Mouse (Mus musculus) stomach, embryonic 16.5 days (tissue): Measurements from ENCODE around the gene Irak4. TPM values are rescaled to one million over a fixed set of nuclear protein-coding genes. Genes with fewer than 3 reads are reported as not detected.
A peak's percentile ranks its signal among the peaks of the same experiment; 100 is the strongest.

Experiments
- ATAC-seq: fragments of 200-750 bp; cut with Nextera tagmentation; 2 replicates; pipeline ENCODE4 v1.8.0; 2017; ENCODE audit warnings: moderate number of reproducible peaks, moderate TSS enrichment; ENCODE audit not compliant: insufficient read depth, low FRiP score
- H3K27ac ChIP-seq: fragments of 300-500 bp; sonication (generic); 2 replicates; pipeline ENCODE4 v1.5.1; 2014; ENCODE audit warnings: low read length
- H3K27me3 ChIP-seq: fragments of 300-500 bp; sonication (generic); 2 replicates; pipeline ENCODE4 v1.6.1; 2014; ENCODE audit warnings: low read length, control low read depth, mixed read lengths; ENCODE audit not compliant: control insufficient read depth, insufficient read depth
- H3K36me3 ChIP-seq: fragments of 300-500 bp; sonication (generic); 2 replicates; pipeline ENCODE4 v1.6.1; 2014; ENCODE audit warnings: low read length; ENCODE audit not compliant: control insufficient read depth, insufficient read depth
- H3K4me1 ChIP-seq: fragments of 300-500 bp; sonication (generic); 2 replicates; pipeline ENCODE4 v1.6.1; 2014; ENCODE audit warnings: low read length, control low read depth, mixed read lengths; ENCODE audit not compliant: control insufficient read depth, insufficient read depth
- H3K4me2 ChIP-seq: fragments of 300-500 bp; sonication (generic); 2 replicates; pipeline ENCODE4 v1.6.1; 2014; ENCODE audit warnings: low read depth, low read length, mixed read lengths
- H3K4me3 ChIP-seq: fragments of 300-500 bp; sonication (generic); replicated peaks from 2 replicates; pipeline ENCODE4 v1.5.1; 2014; ENCODE audit warnings: mild to moderate bottlenecking, low read length
- H3K9ac ChIP-seq: fragments of 300-500 bp; sonication (generic); 2 replicates; pipeline ENCODE4 v1.6.1; 2014; ENCODE audit warnings: low read length
- H3K9me3 ChIP-seq: fragments of 300-500 bp; sonication (generic); replicated peaks from 2 replicates; pipeline ENCODE4 v1.6.1; 2016; ENCODE audit warnings: low read length, control low read depth; ENCODE audit not compliant: control insufficient read depth
- WGBS: fragments of 180-500 bp; shearing (Covaris S2); extraction: QIAGEN DNeasy Blood & Tissue Kit; methylation state at CpG from one replicate; pipeline ENCODE4 v1.1.7; 2014; 5-methylcytosine and 5-hydroxymethylcytosine counted together
- polyA plus RNA-seq: library from polyadenylated mRNA; unstranded; fragments of >200 nt; fragmentation: Nextera tagmentation; extraction: Ambion mirVana; gene quantifications from 2 replicates; pipeline ENCODE4 v1.2.1, GENCODE M21; 2015

Gene Irak4
- polyA plus RNA-seq, 1 experiment from 2014 or later: 15.2 TPM

GRCm38 (mm10) chr15:94544844-94545243, 1.4 kb downstream of the Irak4 start:
- no peaks in the 10 kb centered on the region for H3K9me3 ChIP-seq
- no peaks in the 10 kb centered on the region for H3K36me3 ChIP-seq
- 77% methylated on average over 4 of the region's 4 CpGs for WGBS
- H3K27me3 ChIP-seq: no peaks in the 10 kb centered on the region
- H3K27ac ChIP-seq: no peak overlapping the region
- H3K4me3 ChIP-seq: no peak overlapping the region
- peaks cover 5% of the 10 kb centered on the region for H3K4me1 ChIP-seq
- no peak for ATAC-seq
- H3K4me2 ChIP-seq: no peak overlapping the region
- H3K9ac ChIP-seq: no peak overlapping the region

- Histone ChIP-seq H3K36me3 (0 out of 2 replicates have a peak, but pooled peaks cover 3% of the 10 kb centered on the region), H3K4me3 (no peak overlapping the region), H3K9me3 (0 out of 2 replicates have a peak, but pooled peaks cover 3% of the 10 kb centered on the region), H3K4me1 (no peaks in the 10 kb centered on the region), H3K27ac (no peak overlapping the region), H3K4me2 (no peak overlapping the region), H3K9ac (no peak overlapping the region), H3K27me3 (no peaks in the 10 kb centered on the region)
- no peak for ATAC-seq
- WGBS: 88% methylated on average over 9 of the region's 9 CpGs
Measured at GRCm38 (mm10) chr15:94553536-94553935, 10.1 kb downstream of the Irak4 start.

- H3K27ac ChIP-seq: no peak overlapping the region
- H3K9me3 ChIP-seq: no peaks in the 10 kb centered on the region
- H3K36me3 ChIP-seq: no peaks in the 10 kb centered on the region; the same call in 1 of the 2 replicates
- no peak overlapping the region for H3K9ac ChIP-seq
- no peaks in the 10 kb centered on the region for H3K4me1 ChIP-seq
- 17% methylated on average over 7 of the region's 7 CpGs for WGBS
- no peaks in the 10 kb centered on the region for H3K27me3 ChIP-seq
- ATAC-seq: peak; percentile 75; the same call in 1 of the 2 replicates
- H3K4me3 ChIP-seq: no peak overlapping the region
- H3K4me2 ChIP-seq: no peak overlapping the region
Measured at GRCm38 (mm10) chr15:94557442-94557841, 14.0 kb downstream of the Irak4 start.

GRCm38 (mm10) chr15:94558895-94559656, 15.6 kb downstream of the Irak4 start:
- no peaks in the 10 kb centered on the region for H3K4me1 ChIP-seq
- no peaks in the 10 kb centered on the region; the same call in 1 of the 2 replicates for H3K36me3 ChIP-seq
- no peak overlapping the region for H3K9ac ChIP-seq
- H3K4me3 ChIP-seq: no peak overlapping the region
- H3K4me2 ChIP-seq: no peak overlapping the region
- WGBS: 61% methylated on average over 17 of the region's 17 CpGs
- H3K27me3 ChIP-seq: no peaks in the 10 kb centered on the region
- H3K27ac ChIP-seq: no peak overlapping the region
- no peaks in the 10 kb centered on the region for H3K9me3 ChIP-seq
- ATAC-seq: 0 out of 2 replicates have a peak, but pooled peaks have one; percentile 48

- ATAC-seq: no peak
- Histone ChIP-seq H3K9ac (no peak overlapping the region), H3K4me2 (no peak overlapping the region), H3K9me3 (no peaks in the 10 kb centered on the region), H3K27me3 (no peaks in the 10 kb centered on the region), H3K4me3 (no peak overlapping the region), H3K36me3 (no peaks in the 10 kb centered on the region; the same call in 1 of the 2 replicates), H3K27ac (no peak overlapping the region), H3K4me1 (no peaks in the 10 kb centered on the region)
- 88% methylated on average over 2 of the region's 2 CpGs for WGBS
Measured at GRCm38 (mm10) chr15:94564909-94565308, 21.5 kb downstream of the Irak4 start.

GRCm38 (mm10) chr15:94565854-94566253, 22.4 kb downstream of the Irak4 start:
- no peaks in the 10 kb centered on the region for H3K9me3 ChIP-seq
- H3K36me3 ChIP-seq: no peaks in the 10 kb centered on the region; the same call in 1 of the 2 replicates
- H3K27ac ChIP-seq: no peak overlapping the region
- no peaks in the 10 kb centered on the region for H3K27me3 ChIP-seq
- no peak overlapping the region for H3K4me2 ChIP-seq
- H3K4me3 ChIP-seq: no peak overlapping the region
- H3K9ac ChIP-seq: no peak overlapping the region
- 83% methylated on average over 9 of the region's 9 CpGs for WGBS
- ATAC-seq: no peak
- no peaks in the 10 kb centered on the region for H3K4me1 ChIP-seq

- Histone ChIP-seq H3K36me3 (no peaks in the 10 kb centered on the region), H3K4me3 (no peak overlapping the region), H3K4me2 (no peak overlapping the region), H3K9ac (no peak overlapping the region), H3K4me1 (no peaks in the 10 kb centered on the region), H3K27ac (no peak overlapping the region), H3K27me3 (no peaks in the 10 kb centered on the region), H3K9me3 (no peaks in the 10 kb centered on the region)
- ATAC-seq: peak; percentile 85
- 59% methylated on average over 10 of the region's 10 CpGs for WGBS
Measured at GRCm38 (mm10) chr15:94568496-94569182, 25.2 kb downstream of the Irak4 start.

- no peak overlapping the region for H3K4me2 ChIP-seq
- H3K36me3 ChIP-seq: no peaks in the 10 kb centered on the region
- H3K27ac ChIP-seq: no peak overlapping the region
- H3K9me3 ChIP-seq: no peaks in the 10 kb centered on the region
- no peaks in the 10 kb centered on the region for H3K27me3 ChIP-seq
- no peak overlapping the region for H3K4me3 ChIP-seq
- H3K4me1 ChIP-seq: no peaks in the 10 kb centered on the region
- ATAC-seq: no peak
- WGBS: 59% methylated on average over 4 of the region's 4 CpGs
- H3K9ac ChIP-seq: no peak overlapping the region
Measured at GRCm38 (mm10) chr15:94571501-94571900, 28.1 kb downstream of the Irak4 start.

GRCm38 (mm10) chr15:94572746-94573145, 29.3 kb downstream of the Irak4 start:
- ATAC-seq: no peak
- Histone ChIP-seq H3K4me3 (no peak overlapping the region), H3K27ac (no peak overlapping the region), H3K9me3 (no peaks in the 10 kb centered on the region), H3K4me1 (no peaks in the 10 kb centered on the region), H3K4me2 (no peak overlapping the region), H3K36me3 (no peaks in the 10 kb centered on the region), H3K9ac (no peak overlapping the region), H3K27me3 (no peaks in the 10 kb centered on the region)
- WGBS: 73% methylated on average over 8 of the region's 8 CpGs
